ENCODE assay signal across 19 mouse cellular contexts in genomic region chr2:147753089-147753488, GRCm38 (mm10).
"Had no signal": no experiment of that assay in that cellular context is flagged by ENCODE, and none has a peak within 500 bp of the region (broad histone marks: within the 10 kb centered on the region; RNA-seq: fewer than 3 reads in every experiment).

No protein-coding gene starts in this region.

- H3K9ac ChIP-seq: lung, embryonic 15.5 days; midbrain, embryonic 12.5 days; neural tube, embryonic 13.5 days; neural tube, embryonic 15.5 days had no signal

- H3K4me1 ChIP-seq: lung, embryonic 15.5 days; midbrain, embryonic 10.5 days; midbrain, embryonic 12.5 days; neural tube, embryonic 13.5 days; neural tube, embryonic 15.5 days had no signal

- ATAC-seq: lung, postnatal 0 days; midbrain, embryonic 16.5 days had no signal

- H3K27ac ChIP-seq: lung, embryonic 15.5 days; midbrain, embryonic 10.5 days; midbrain, embryonic 12.5 days; neural tube, embryonic 13.5 days; neural tube, embryonic 15.5 days had no signal

- H3K4me3 ChIP-seq: lung, embryonic 15.5 days; midbrain, embryonic 10.5 days; midbrain, embryonic 12.5 days; myocyte; neural tube, embryonic 13.5 days; neural tube, embryonic 15.5 days had no signal

- H3K9me3 ChIP-seq: lung, embryonic 15.5 days; midbrain, embryonic 10.5 days; midbrain, embryonic 12.5 days; neural tube, embryonic 13.5 days; neural tube, embryonic 15.5 days had no signal

- H3K27me3 ChIP-seq: lung, embryonic 15.5 days; midbrain, embryonic 12.5 days; neural tube, embryonic 15.5 days had no signal

- H3K36me3 ChIP-seq: lung, embryonic 15.5 days; midbrain, embryonic 10.5 days; midbrain, embryonic 12.5 days; neural tube, embryonic 13.5 days; neural tube, embryonic 15.5 days had no signal

- DNase-seq: lung, adult 2 months; lung, postnatal 4 days; midbrain, embryonic 14.5 days; retina, postnatal 1 day; right cerebral cortex, adult 18-20 months; right cerebral cortex, postnatal 25 days; right cerebral cortex, postnatal 4 days; spleen, adult 18-20 months; thymus, adult 18-20 months; thymus, postnatal 14 days; thymus, postnatal 36 days had no signal

- H3K4me2 ChIP-seq: lung, embryonic 15.5 days; midbrain, embryonic 12.5 days; neural tube, embryonic 13.5 days; neural tube, embryonic 15.5 days had no signal
